Comparison of ENCODE assay signal across 10 mouse cellular contexts in the genomic region with DNA sequence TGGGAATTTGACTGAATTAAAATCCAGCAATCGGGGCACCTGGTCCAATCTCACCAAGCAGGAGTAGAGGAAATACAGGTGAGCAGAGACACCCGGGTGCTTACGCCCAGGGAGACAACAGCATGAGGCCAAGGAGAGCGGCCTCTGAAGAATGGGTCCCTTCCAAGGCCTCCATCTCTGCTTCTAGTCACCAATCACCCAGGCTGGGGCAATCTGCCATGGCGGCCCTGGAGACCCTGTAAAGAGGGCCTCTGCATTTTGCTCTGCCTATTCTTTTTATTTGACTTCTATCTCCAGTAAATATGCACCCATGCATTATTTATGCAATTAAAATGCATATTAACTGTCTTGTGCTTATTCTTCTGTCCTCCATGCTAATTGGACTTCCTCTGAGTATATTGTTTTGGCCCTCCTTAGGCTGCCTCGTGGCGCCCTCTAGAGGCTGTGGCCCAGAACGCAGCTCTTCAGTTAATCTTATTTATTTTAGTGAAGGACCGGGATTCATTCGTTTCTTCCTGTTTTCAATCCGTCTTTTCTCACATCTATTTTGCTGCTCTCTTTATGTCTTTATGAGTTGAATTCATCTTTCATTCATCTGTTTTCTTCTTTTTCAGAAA. TPM values are rescaled to one million over a fixed set of nuclear protein-coding genes. Genes with fewer than 3 reads are reported as not detected.
DNase-seq lines count a peak whose midpoint lies in the region; ATAC-seq and TF ChIP-seq lines count a peak whose summit lies in the region.
"Had no signal": no experiment of that assay in that cellular context is flagged by ENCODE, and none has a peak within 500 bp of the region (broad histone marks: within the 10 kb centered on the region; RNA-seq: fewer than 3 reads in every experiment).

No protein-coding gene starts in this region.

- DNase-seq in hindbrain, embryonic 10.5 days (ENCODE audit: low spot score) = peak; percentile 71
- DNase-seq in cerebellum, adult 9-11 months = peak; percentile 23
- DNase-seq in frontal cortex, postnatal 25 days (ENCODE audit: low spot score in 2 of 2) = peak; percentile 44 to 62
- DNase-seq in left cerebral cortex, adult 2 months (ENCODE audit: extremely low spot score in 1 of 2, low spot score in 2 of 2) = peak; percentile 61 to 62
- DNase-seq in thymus, postnatal 14 days = peak; percentile 57

- H3K4me1 ChIP-seq in hindbrain, embryonic 10.5 days (replicated peaks) = peaks cover 15% of the 10 kb centered on the region
- H3K4me1 ChIP-seq in hindbrain, embryonic 16.5 days (ENCODE audit: control insufficient read depth, insufficient read depth, low read depth, low read length) = peaks cover 5% of the 10 kb centered on the region; the same call in 1 of the 2 replicates
- H3K4me1 ChIP-seq in E14TG2a.4 (replicated peaks; ENCODE audit: low read depth, low read length) = no peaks in the 10 kb centered on the region
- H3K4me1 ChIP-seq in midbrain, embryonic 13.5 days (replicated peaks) = peaks cover 9% of the 10 kb centered on the region; the same call in 1 of the 2 replicates
- H3K4me1 ChIP-seq: embryonic facial prominence, embryonic 12.5 days had no signal

- no peak overlapping the region for H3K4me3 ChIP-seq in hindbrain, embryonic 10.5 days
- no peak overlapping the region for H3K4me3 ChIP-seq in hindbrain, embryonic 16.5 days (ENCODE audit: low read length)
- no peak overlapping the region for H3K4me3 ChIP-seq in E14TG2a.4 (replicated peaks; ENCODE audit: low read length)
- no peak overlapping the region for H3K4me3 ChIP-seq in left cerebral cortex, adult 2 months
- H3K4me3 ChIP-seq in midbrain, embryonic 13.5 days (replicated peaks) = no peak overlapping the region
- H3K4me3 ChIP-seq: embryonic facial prominence, embryonic 12.5 days; limb, embryonic 13.5 days had no signal

- H3K4me2 ChIP-seq in hindbrain, embryonic 16.5 days (ENCODE audit: low read length) = no peak overlapping the region
- no peak overlapping the region for H3K4me2 ChIP-seq in midbrain, embryonic 13.5 days (replicated peaks)
- H3K4me2 ChIP-seq: embryonic facial prominence, embryonic 12.5 days; limb, embryonic 13.5 days had no signal

- H3K27ac ChIP-seq in hindbrain, embryonic 10.5 days = no peak overlapping the region
- H3K27ac ChIP-seq in hindbrain, embryonic 16.5 days (ENCODE audit: low read depth, low read length) = no peak overlapping the region
- H3K27ac ChIP-seq in left cerebral cortex, adult 2 months = no peak overlapping the region
- peak overlapping the region; percentile 59; the same call in 1 of the 2 replicates for H3K27ac ChIP-seq in midbrain, embryonic 13.5 days
- H3K27ac ChIP-seq: embryonic facial prominence, embryonic 12.5 days; limb, embryonic 13.5 days had no signal

- H3K36me3 ChIP-seq in hindbrain, embryonic 10.5 days = no peaks in the 10 kb centered on the region
- H3K36me3 ChIP-seq in hindbrain, embryonic 16.5 days (ENCODE audit: control insufficient read depth, insufficient read depth, low read length) = no peaks in the 10 kb centered on the region
- H3K36me3 ChIP-seq in E14TG2a.4 (ENCODE audit: insufficient read depth, low read length) = no peaks in the 10 kb centered on the region
- H3K36me3 ChIP-seq in midbrain, embryonic 13.5 days = no peaks in the 10 kb centered on the region
- H3K36me3 ChIP-seq: embryonic facial prominence, embryonic 12.5 days; limb, embryonic 13.5 days had no signal

- no peaks in the 10 kb centered on the region for H3K27me3 ChIP-seq in hindbrain, embryonic 10.5 days (ENCODE audit: insufficient read depth, poor library complexity, severe bottlenecking)
- no peaks in the 10 kb centered on the region for H3K27me3 ChIP-seq in hindbrain, embryonic 16.5 days (replicated peaks; ENCODE audit: control insufficient read depth, insufficient read depth, low read length)
- H3K27me3 ChIP-seq in E14TG2a.4 (ENCODE audit: insufficient read depth, low read length) = 0 out of 2 replicates have a peak, but pooled peaks cover 4% of the 10 kb centered on the region
- no peaks in the 10 kb centered on the region for H3K27me3 ChIP-seq in midbrain, embryonic 13.5 days
- H3K27me3 ChIP-seq: embryonic facial prominence, embryonic 12.5 days had no signal

- H3K9me3 ChIP-seq in hindbrain, embryonic 10.5 days = no peaks in the 10 kb centered on the region
- H3K9me3 ChIP-seq in hindbrain, embryonic 16.5 days (ENCODE audit: control insufficient read depth, low read length) = no peaks in the 10 kb centered on the region
- H3K9me3 ChIP-seq in E14TG2a.4 (ENCODE audit: low read length) = no peaks in the 10 kb centered on the region
- H3K9me3 ChIP-seq in midbrain, embryonic 13.5 days = no peaks in the 10 kb centered on the region
- H3K9me3 ChIP-seq: embryonic facial prominence, embryonic 12.5 days; limb, embryonic 13.5 days had no signal

- H3K9ac ChIP-seq in hindbrain, embryonic 16.5 days (ENCODE audit: low read depth, low read length) = no peak overlapping the region
- no peak overlapping the region for H3K9ac ChIP-seq in midbrain, embryonic 13.5 days (replicated peaks)
- H3K9ac ChIP-seq: embryonic facial prominence, embryonic 12.5 days; limb, embryonic 13.5 days had no signal

- intact Hi-C loops in left cerebral cortex, adult 2 months (cut with DNase I) = loop anchor here (2.0 to 5.0 kb wide), 3 partner anchors 58 to 733 kb away; no protein-coding TSS in a partner anchor

- WGBS in hindbrain, embryonic 10.5 days = 40% methylated on average over 11 of the region's 11 CpGs
- 20% methylated on average over 11 of the region's 11 CpGs for WGBS in hindbrain, embryonic 16.5 days
- WGBS in midbrain, embryonic 13.5 days = 33% methylated on average over 11 of the region's 11 CpGs

- ATAC-seq in hindbrain, embryonic 16.5 days = no peak
- ATAC-seq in midbrain, embryonic 13.5 days = peak; percentile 76

- peak; percentile 97 for TF ChIP-seq CTCF in E14TG2a.4 (conservative IDR thresholded peaks at IDR 0.05; ENCODE audit: low read length)
- TF ChIP-seq CTCF in left cerebral cortex, adult 2 months (IDR thresholded peaks at IDR 0.05) = peak; percentile 94

RNA-seq across cellular contexts. Expression of gene Lbp, which starts 33.8 kb away (rescaled TPM):
- 2.2 and 3.4 TPM in 2 replicates for polyA plus RNA-seq in hindbrain, embryonic 10.5 days (2016; fragmentation: Nextera tagmentation; extraction: Ambion mirVana)
- polyA plus RNA-seq in hindbrain, embryonic 16.5 days (2015; fragmentation: Nextera tagmentation; extraction: Ambion mirVana) = 6.2 TPM in 2 replicates
- total RNA-seq in left cerebral cortex, adult 2 months (2021) = 1 to 10 TPM; 1.2 to 2.4 TPM
- 1.4 and 2.1 TPM in 2 replicates for polyA plus RNA-seq in midbrain, embryonic 13.5 days (2015; fragmentation: Nextera tagmentation; extraction: Ambion mirVana)

RNA-seq across cellular contexts. Expression of gene Snhg11, which starts 35.4 kb away (rescaled TPM):
- polyA plus RNA-seq in hindbrain, embryonic 10.5 days (2016; fragmentation: Nextera tagmentation; extraction: Ambion mirVana) = 41.0 and 88.9 TPM in 2 replicates
- polyA plus RNA-seq in hindbrain, embryonic 16.5 days (2015; fragmentation: Nextera tagmentation; extraction: Ambion mirVana) = 809 and 814 TPM in 2 replicates
- total RNA-seq in left cerebral cortex, adult 2 months (2021) = 100 to 1,000 TPM; 812 to 868 TPM
- 241 and 271 TPM in 2 replicates for polyA plus RNA-seq in midbrain, embryonic 13.5 days (2015; fragmentation: Nextera tagmentation; extraction: Ambion mirVana)
